Mouse (Mus musculus): ENCODE measurements around the gene Jarid2.

DNA sequence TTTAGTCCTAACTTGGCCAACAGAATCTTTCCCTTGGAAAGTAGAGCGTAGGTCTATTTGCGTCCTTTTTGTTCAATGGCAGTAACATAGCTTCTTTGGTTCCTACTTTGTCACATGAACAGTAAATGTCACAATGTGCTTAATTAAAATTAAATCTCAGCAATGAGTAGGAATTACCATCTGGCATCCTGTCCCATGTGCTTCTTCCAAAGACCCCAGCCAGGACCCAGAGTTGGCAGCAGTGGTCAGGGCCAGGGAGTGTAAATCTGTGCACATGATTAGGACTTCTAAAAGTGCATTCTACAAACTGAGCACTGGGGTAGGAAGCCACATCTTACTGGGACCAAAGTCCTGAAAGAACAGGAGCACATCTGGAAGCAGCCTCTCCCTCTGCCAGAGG is 189.0 kb downstream of the Jarid2 start:
- TF ChIP-seq CTCF (IDR thresholded peaks at IDR 0.05; ENCODE audit: low read depth, low read length): no peak
- no peak for TF ChIP-seq POLR2A (IDR thresholded peaks at IDR 0.05; ENCODE audit: insufficient read depth, low read length)

All from ES-Bruce4 (cell line).